ENCODE assay signal across 13 mouse cellular contexts in the genomic region with DNA sequence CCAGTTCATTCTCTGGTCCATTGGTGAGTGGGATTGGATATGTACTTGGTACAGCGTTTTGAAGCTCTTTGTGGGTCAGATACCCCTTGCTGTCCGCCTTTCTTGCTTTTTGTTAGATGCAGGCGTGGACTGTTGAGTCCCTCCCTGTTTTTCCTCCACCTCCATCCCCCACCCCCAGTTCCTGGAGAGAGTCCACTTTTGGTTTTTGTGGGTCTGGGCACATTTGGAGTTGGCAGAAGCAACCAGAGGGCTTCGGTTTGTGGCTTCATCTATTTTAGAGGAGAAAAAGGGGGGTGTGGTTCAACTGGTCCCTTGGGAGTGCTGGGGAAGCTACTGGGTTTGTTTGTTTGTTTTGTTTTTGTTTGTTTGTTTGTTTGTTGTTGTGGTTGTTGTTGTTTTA.
DNase-seq lines count a peak whose midpoint lies in the region; TF ChIP-seq lines count a peak whose summit lies in the region.
"Had no signal": no experiment of that assay in that cellular context is flagged by ENCODE, and none has a peak within 500 bp of the region (broad histone marks: within the 10 kb centered on the region; RNA-seq: fewer than 3 reads in every experiment).

No protein-coding gene starts in this region.

- peaks cover 2% of the 10 kb centered on the region; the same call in 1 of the 2 replicates for H3K4me1 ChIP-seq in kidney, adult 2 months (ENCODE audit: control insufficient read depth, insufficient read depth, low read length)
- peaks cover 36% of the 10 kb centered on the region for H3K4me1 ChIP-seq in E14TG2a.4 (replicated peaks; ENCODE audit: low read depth, low read length)
- H3K4me1 ChIP-seq in limb, embryonic 10.5 days, result peaks cover 42% of the 10 kb centered on the region

- peaks cover 5% of the 10 kb centered on the region; the same call in 1 of the 2 replicates for H3K9me3 ChIP-seq in E14TG2a.4 (ENCODE audit: low read length)
- H3K9me3 ChIP-seq in limb, embryonic 10.5 days (replicated peaks), result no peaks in the 10 kb centered on the region
- H3K9me3 ChIP-seq: heart, embryonic 10.5 days; lung, embryonic 15.5 days had no signal

- no peaks in the 10 kb centered on the region for H3K36me3 ChIP-seq in kidney, adult 2 months (ENCODE audit: control insufficient read depth, insufficient read depth, low read length)
- no peaks in the 10 kb centered on the region for H3K36me3 ChIP-seq in E14TG2a.4 (ENCODE audit: insufficient read depth, low read length)
- no peaks in the 10 kb centered on the region for H3K36me3 ChIP-seq in limb, embryonic 10.5 days
- H3K36me3 ChIP-seq: heart, embryonic 10.5 days; lung, embryonic 15.5 days had no signal

- no peak overlapping the region for H3K4me3 ChIP-seq in kidney, adult 2 months (ENCODE audit: insufficient read depth, low read depth, low read length)
- peak overlapping the region; percentile 75 for H3K4me3 ChIP-seq in E14TG2a.4 (replicated peaks; ENCODE audit: low read length)
- no peak overlapping the region for H3K4me3 ChIP-seq in limb, embryonic 10.5 days
- H3K4me3 ChIP-seq: lung, embryonic 15.5 days had no signal

- H3K27ac ChIP-seq in kidney, adult 2 months (ENCODE audit: insufficient read depth, low read depth, low read length), result peak overlapping the region; percentile 37; the same call in 1 of the 2 replicates
- peak overlapping the region; percentile 76 for H3K27ac ChIP-seq in limb, embryonic 10.5 days
- H3K27ac ChIP-seq: lung, embryonic 15.5 days had no signal

- peak; percentile 64 to 65 for DNase-seq in cerebellum, postnatal 14 days
- DNase-seq in cerebellum, adult 9-10 months, result no peak
- DNase-seq in kidney, adult 2 months, result no peak
- DNase-seq in kidney, postnatal 25 days, result no peak
- DNase-seq in limb, embryonic 10.5 days (ENCODE audit: low spot score), result no peak
- DNase-seq in layer of hippocampus, adult 11-12 months (ENCODE audit: low spot score), result no peak
- DNase-seq in adrenal gland, postnatal 4 days (ENCODE audit: low spot score in 2 of 2), result no peak
- DNase-seq: adrenal gland, postnatal 25 days; kidney, adult 11 months; kidney, postnatal 36 days had no signal

- 83% methylated on average over 4 of the region's 4 CpGs for WGBS in kidney, adult 2 months
- WGBS in limb, embryonic 10.5 days, result 83% methylated on average over 4 of the region's 4 CpGs

- no peaks in the 10 kb centered on the region for H3K27me3 ChIP-seq in kidney, adult 2 months (replicated peaks; ENCODE audit: control insufficient read depth, insufficient read depth, low read length)
- peaks cover 18% of the 10 kb centered on the region for H3K27me3 ChIP-seq in E14TG2a.4 (ENCODE audit: insufficient read depth, low read length)
- no peaks in the 10 kb centered on the region for H3K27me3 ChIP-seq in limb, embryonic 10.5 days (ENCODE audit: low read depth, poor library complexity, severe bottlenecking)
- H3K27me3 ChIP-seq: lung, embryonic 15.5 days had no signal

- no peak for TF ChIP-seq CTCF in kidney, adult 2 months (conservative IDR thresholded peaks at IDR 0.05; ENCODE audit: insufficient read depth, insufficient read length, low read depth, low read length)
- no peak for TF ChIP-seq CTCF in E14TG2a.4 (conservative IDR thresholded peaks at IDR 0.05; ENCODE audit: low read length)

- no peak for TF ChIP-seq POLR2A in kidney, adult 2 months (IDR thresholded peaks at IDR 0.05; ENCODE audit: low read depth, low read length)

Comparison
In these comparisons a context has a peak if more than half of its experiments do, and no peak if none do; other contexts are left out.
1. DNase-seq: peak in cerebellum, postnatal 14 days (2 of 2); none in cerebellum, adult 9-10 months (single experiment), kidney, adult 2 months (single experiment), kidney, postnatal 25 days (0 of 2), limb, embryonic 10.5 days (single experiment), layer of hippocampus, adult 11-12 months (single experiment) and adrenal gland, postnatal 4 days (0 of 2).